Mouse (Mus musculus) adrenal gland, adult 10 weeks (tissue): ENCODE results near the gene Pus7. TPM values are rescaled to one million over a fixed set of nuclear protein-coding genes. Genes with fewer than 3 reads are reported as not detected.

Experiments used
- polyA plus RNA-seq: library from polyadenylated mRNA; stranded (reverse); fragments of 350-450 nt; fragmentation: Illumina TruSeq; extraction: RNeasy Lipid Tissue Mini Kit (QIAGEN cat#74804); gene quantifications from one replicate; pipeline ENCODE4 v1.2.3, GENCODE M21; 2014; ENCODE audit warnings: low read depth, low replicate concordance

Pus7 gene
- polyA plus RNA-seq: 22.7 TPM

DNA sequence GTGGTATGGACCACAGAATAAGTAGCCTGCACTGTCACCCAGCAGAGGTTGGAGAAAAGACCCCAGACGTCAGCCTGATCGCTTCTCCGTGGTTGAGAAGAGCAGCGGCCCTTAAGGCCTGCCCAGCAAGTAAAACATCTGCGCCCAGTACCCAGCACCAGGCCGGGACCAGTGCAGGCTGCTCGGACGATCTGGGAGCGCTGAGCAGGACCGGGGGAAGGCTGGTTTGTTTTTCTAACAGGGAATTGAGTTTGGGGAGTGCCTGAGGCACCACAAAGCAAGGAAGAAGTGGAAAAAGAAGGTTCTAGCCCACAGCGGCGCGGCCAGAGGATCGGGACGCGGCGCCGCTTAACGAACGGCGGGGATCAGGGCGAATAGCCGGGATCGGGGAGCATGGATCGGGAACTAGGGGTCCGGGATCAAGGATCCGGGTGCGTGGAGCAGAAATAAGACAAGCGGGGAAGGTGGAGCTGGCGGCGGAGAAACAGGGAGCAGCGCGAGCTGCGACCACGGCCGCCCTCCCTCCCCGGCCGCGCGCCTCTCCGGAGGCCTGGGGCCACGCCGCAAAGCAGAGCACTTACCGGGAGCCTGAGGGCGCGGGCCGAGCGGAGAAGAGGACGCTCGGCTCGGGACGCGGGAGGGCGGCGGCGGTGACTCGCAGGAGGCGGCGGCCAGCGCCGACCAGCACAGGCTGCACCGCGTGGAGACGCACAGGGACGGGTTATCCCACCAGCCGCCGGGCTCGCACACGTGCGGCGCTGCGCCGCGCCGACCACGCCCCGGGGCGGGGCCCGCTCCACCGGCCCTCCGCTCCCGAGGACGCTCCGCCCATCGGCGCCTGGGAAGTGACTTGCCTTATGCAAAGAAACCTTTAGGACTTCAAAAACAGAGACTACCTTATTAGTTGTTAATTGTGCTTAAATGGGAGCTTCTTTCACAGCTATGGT lies at the start of gene Pus7:
Gene Pus7 (minus strand): TSS at position 781 of the 947 bp plus-strand sequence.

DNA sequence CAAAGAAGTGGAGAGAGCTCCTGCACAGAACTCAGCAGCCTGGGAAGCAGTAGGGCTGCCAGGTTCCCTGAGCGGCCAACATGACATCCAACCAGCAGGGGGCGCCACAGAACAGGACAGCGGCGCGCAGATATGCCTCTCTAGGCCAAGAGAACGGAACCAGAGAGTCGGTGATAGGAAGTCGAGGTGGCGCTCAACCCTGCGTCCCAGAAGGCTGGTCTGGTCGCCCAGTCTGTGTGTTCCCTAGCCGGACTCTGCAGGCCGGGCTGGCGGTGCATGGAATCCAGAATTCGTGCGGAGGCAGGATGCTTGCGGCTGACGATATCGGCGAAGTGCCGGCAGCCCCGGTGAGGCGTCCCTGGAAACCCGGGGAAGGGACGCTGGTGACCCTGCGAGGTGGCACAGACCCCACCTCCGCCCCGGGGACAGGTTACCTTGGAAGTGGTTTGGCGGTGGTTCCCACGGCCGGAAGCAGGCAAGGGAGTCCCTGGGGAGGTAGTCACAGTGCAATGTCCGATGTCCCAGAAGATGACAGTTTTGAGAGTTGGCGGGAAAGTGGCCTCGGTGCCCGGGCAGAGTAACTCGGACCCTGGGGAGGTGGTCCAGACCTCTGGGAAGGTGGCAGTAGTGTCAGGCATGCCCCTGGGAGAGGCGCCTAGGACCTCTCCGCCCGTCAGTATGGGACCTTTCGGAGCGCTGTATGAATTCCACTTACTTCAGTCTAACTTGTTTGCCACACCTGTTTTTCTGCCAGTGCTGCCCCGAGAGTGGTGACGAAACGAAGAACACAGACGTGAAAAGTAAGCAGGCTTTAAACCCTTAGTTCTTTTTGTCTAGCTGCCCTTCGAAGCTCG lies 4.3 kb upstream of the Pus7 start, which contains the start of gene Rint1:
Gene Rint1 (plus strand): TSS at position 176 of the 854 bp plus-strand sequence.

Other genes starting within 250 kb of the Pus7 start
- 71.9 TPM for gene Srpk2, start 99.1 kb downstream of the Pus7 start, polyA plus RNA-seq
- gene Rint1, start 4.0 kb upstream of the Pus7 start, polyA plus RNA-seq: 16.7 TPM
- 56.2 TPM for gene Tomm7, start 60.5 kb upstream of the Pus7 start, polyA plus RNA-seq
- 266 TPM for gene Fam126a, start 247.0 kb upstream of the Pus7 start, polyA plus RNA-seq